Mouse (Mus musculus) liver, postnatal 0 days (tissue): ENCODE data around the gene Tmem252.

ENCODE experiments used
- CTCF ChIP-seq: sonication (generic); IDR thresholded peaks from 2 replicates; pipeline ENCODE4 v1.5.1; 2016; ENCODE audit warnings: antibody characterized with exemption, low read depth
- EP300 ChIP-seq: IDR thresholded peaks from 2 replicates; pipeline ENCODE4 v1.6.1; 2016; ENCODE audit warnings: antibody characterized with exemption, low read depth, mild to moderate bottlenecking

DNA sequence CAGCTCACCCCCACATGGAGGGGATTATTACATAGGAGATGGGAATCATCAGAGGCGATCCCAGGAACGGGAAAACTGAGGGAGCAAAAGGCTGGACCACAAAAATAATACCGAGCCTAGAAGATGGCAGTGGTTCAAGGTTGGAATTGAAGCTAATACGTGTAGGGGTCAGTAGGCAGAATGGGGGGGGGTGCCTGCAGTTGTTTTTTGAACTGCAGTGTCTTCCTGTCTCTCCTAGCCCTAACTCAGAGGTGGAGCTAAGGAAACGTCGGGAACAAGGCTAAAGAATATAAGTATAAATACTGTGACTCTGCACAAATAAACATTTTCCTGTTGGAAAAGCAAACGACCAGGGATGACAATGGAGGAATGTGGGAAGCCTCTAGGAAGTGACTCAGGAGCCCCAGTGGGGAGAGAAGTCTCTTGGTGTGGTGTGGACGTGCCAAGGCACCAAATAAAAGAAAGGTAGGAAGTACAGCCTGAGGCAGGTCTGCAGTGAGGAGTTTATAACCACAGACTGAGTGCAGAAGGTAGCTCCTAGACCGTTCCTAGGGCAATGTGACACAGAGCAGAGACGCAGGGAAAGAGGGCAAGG, 1.3 kb upstream of the Tmem252 start:
- TF ChIP-seq CTCF = no peak
- no peak for TF ChIP-seq EP300
